Mouse (Mus musculus) common myeloid progenitor, adult 5-6 weeks (primary cell): Measurements from ENCODE around the gene Olfr1212. TPM values are rescaled to one million over a fixed set of nuclear protein-coding genes. Genes with fewer than 3 reads are reported as not detected.

ENCODE experiments used
- ATAC-seq: replicated peaks from 2 replicates; pipeline ENCODE4 v1.8.0; 2016; ENCODE audit warnings: low read depth, mild to moderate bottlenecking, moderate TSS enrichment, inconsistent platforms; ENCODE audit not compliant: poor library complexity, severe bottlenecking
- total RNA-seq: library from RNA; stranded (forward); fragments of 200-1000, 187-1606 nt; gene quantifications from 2 replicates; pipeline ENCODE4 v1.2.3, GENCODE M21; 2017

The Olfr1212 gene
- not detected in 2 replicates for total RNA-seq

GRCm38 (mm10) chr2:88953669-88954068 lies at the start of gene Olfr1212:
Olfr1212 (plus strand) TSS chr2:88953969.
- no peak for ATAC-seq

- ATAC-seq: no peak
Measured at GRCm38 (mm10) chr2:88915057-88915456, 38.7 kb upstream of the Olfr1212 start, which contains the start of gene Olfr1209. Olfr1209 (minus strand) TSS chr2:88915157.

GRCm38 (mm10) chr2:88938011-88938410 lies 15.8 kb upstream of the Olfr1212 start, which contains the start of gene Olfr1211:
Olfr1211 (minus strand) TSS chr2:88938111.
- ATAC-seq: no peak

GRCm38 (mm10) chr2:88980181-88980580 lies 26.4 kb downstream of the Olfr1212 start, which contains the start of gene Gm13762:
Gm13762 (minus strand) TSS chr2:88980281.
- ATAC-seq: no peak

GRCm38 (mm10) chr2:88992553-88992952 lies 38.8 kb downstream of the Olfr1212 start, which contains the start of gene Olfr1214:
Olfr1214 (minus strand) TSS chr2:88992653.
- no peak for ATAC-seq

- no peak for ATAC-seq
Measured at GRCm38 (mm10) chr2:89006873-89007272, 53.1 kb downstream of the Olfr1212 start, which contains the start of gene Olfr1215. Olfr1215 (minus strand) TSS chr2:89006973.

Other genes starting within 250 kb of the Olfr1212 start
- gene Olfr1196, start 249.4 kb upstream of the Olfr1212 start, total RNA-seq: not detected in 2 replicates
- gene Olfr1197, start 221.6 kb upstream of the Olfr1212 start, total RNA-seq: not detected in 2 replicates
- gene Olfr1198, start 202.6 kb upstream of the Olfr1212 start, total RNA-seq: not detected in 2 replicates
- gene Olfr1199, start 193.5 kb upstream of the Olfr1212 start, total RNA-seq: not detected in 2 replicates
- not detected in 2 replicates for gene Olfr1200, start 183.5 kb upstream of the Olfr1212 start, total RNA-seq
- not detected in 2 replicates for gene Olfr1201, start 160.9 kb upstream of the Olfr1212 start, total RNA-seq
- gene Olfr1202, start 139.5 kb upstream of the Olfr1212 start, total RNA-seq: not detected in 2 replicates
- not detected in 2 replicates for gene Olfr1205, start 124.2 kb upstream of the Olfr1212 start, total RNA-seq
- not detected in 2 replicates for gene Olfr1204, start 104.7 kb upstream of the Olfr1212 start, total RNA-seq
- gene Olfr1206, start 90.7 kb upstream of the Olfr1212 start, total RNA-seq: not detected in 2 replicates
- not detected in 2 replicates for gene Olfr1208, start 51.7 kb upstream of the Olfr1212 start, total RNA-seq
- not detected in 2 replicates for gene Olfr1209, start 38.8 kb upstream of the Olfr1212 start, total RNA-seq
- gene Olfr1211, start 15.9 kb upstream of the Olfr1212 start, total RNA-seq: not detected in 2 replicates
- gene Gm13762, start 26.3 kb downstream of the Olfr1212 start, total RNA-seq: not detected in 2 replicates
- gene Olfr1214, start 38.7 kb downstream of the Olfr1212 start, total RNA-seq: not detected in 2 replicates
- not detected in 2 replicates for gene Olfr1215, start 53.0 kb downstream of the Olfr1212 start, total RNA-seq
- gene Olfr1216, start 64.4 kb downstream of the Olfr1212 start, total RNA-seq: not detected in 2 replicates
- gene Olfr1217, start 78.1 kb downstream of the Olfr1212 start, total RNA-seq: not detected in 2 replicates
- gene Olfr1218, start 107.2 kb downstream of the Olfr1212 start, total RNA-seq: not detected in 2 replicates
- gene Olfr1219, start 129.5 kb downstream of the Olfr1212 start, total RNA-seq: not detected in 2 replicates
- gene Olfr1220, start 152.9 kb downstream of the Olfr1212 start, total RNA-seq: not detected in 2 replicates
- not detected in 2 replicates for gene Olfr1221, start 163.3 kb downstream of the Olfr1212 start, total RNA-seq
- not detected in 2 replicates for gene Olfr1222, start 179.1 kb downstream of the Olfr1212 start, total RNA-seq
- gene Olfr1223, start 197.6 kb downstream of the Olfr1212 start, total RNA-seq: not detected in 2 replicates
- not detected in 2 replicates for gene Olfr1224-ps1, start 210.1 kb downstream of the Olfr1212 start, total RNA-seq
- not detected in 2 replicates for gene Olfr1225, start 220.7 kb downstream of the Olfr1212 start, total RNA-seq
- not detected in 2 replicates for gene Olfr1226, start 246.1 kb downstream of the Olfr1212 start, total RNA-seq